30 mouse cellular contexts compared by ENCODE assay signal in the genomic region with DNA sequence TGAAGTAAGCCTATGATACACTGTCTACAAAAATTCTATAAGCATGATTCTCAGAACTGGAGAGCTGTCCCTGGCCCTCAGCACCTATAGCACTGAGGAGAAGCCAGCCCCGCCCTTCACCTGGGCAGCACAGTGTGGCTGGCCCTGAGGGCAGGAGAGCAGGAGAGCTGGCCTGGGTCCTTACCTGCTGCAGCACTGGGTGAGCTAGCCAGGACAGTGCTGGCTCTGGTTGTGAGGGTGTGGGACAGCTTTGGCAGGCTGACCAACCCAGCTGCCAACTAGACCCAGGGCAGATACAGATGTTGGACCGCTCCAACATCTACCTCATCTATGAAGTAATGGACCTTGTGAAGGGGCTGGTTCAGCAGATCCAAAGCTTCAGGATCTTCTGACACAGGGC. TPM values are rescaled to one million over a fixed set of nuclear protein-coding genes. Genes with fewer than 3 reads are reported as not detected.
DNase-seq lines count a peak whose midpoint lies in the region; ATAC-seq and TF ChIP-seq lines count a peak whose summit lies in the region.
"Had no signal": no experiment of that assay in that cellular context is flagged by ENCODE, and none has a peak within 500 bp of the region (broad histone marks: within the 10 kb centered on the region; RNA-seq: fewer than 3 reads in every experiment).

No protein-coding gene starts in this region.

- no peaks in the 10 kb centered on the region for H3K27me3 ChIP-seq in heart, adult 2 months (ENCODE audit: control insufficient read depth, insufficient read depth, low read length)
- H3K27me3 ChIP-seq in heart, embryonic 11.5 days (ENCODE audit: control insufficient read depth, insufficient read depth, low read length): no peaks in the 10 kb centered on the region
- H3K27me3 ChIP-seq in limb, embryonic 11.5 days (ENCODE audit: control insufficient read depth, insufficient read depth, low read length): no peaks in the 10 kb centered on the region
- no peaks in the 10 kb centered on the region for H3K27me3 ChIP-seq in limb, embryonic 10.5 days (ENCODE audit: low read depth, poor library complexity, severe bottlenecking)
- H3K27me3 ChIP-seq in midbrain, embryonic 14.5 days (ENCODE audit: control insufficient read depth, insufficient read depth, low read length): no peaks in the 10 kb centered on the region
- no peaks in the 10 kb centered on the region for H3K27me3 ChIP-seq in midbrain, embryonic 16.5 days (ENCODE audit: control insufficient read depth, insufficient read depth, low read depth, low read length)
- H3K27me3 ChIP-seq in limb, embryonic 15.5 days: no peaks in the 10 kb centered on the region
- H3K27me3 ChIP-seq: embryonic facial prominence, embryonic 12.5 days; hindbrain, embryonic 15.5 days; kidney, embryonic 15.5 days; Patski had no signal

- H3K9me3 ChIP-seq in heart, embryonic 11.5 days (replicated peaks; ENCODE audit: control insufficient read depth, low read length): no peaks in the 10 kb centered on the region
- H3K9me3 ChIP-seq in limb, embryonic 11.5 days (ENCODE audit: control insufficient read depth, low read length): no peaks in the 10 kb centered on the region
- H3K9me3 ChIP-seq in limb, embryonic 10.5 days (replicated peaks): no peaks in the 10 kb centered on the region
- H3K9me3 ChIP-seq in midbrain, embryonic 14.5 days (ENCODE audit: control insufficient read depth, low read length): no peaks in the 10 kb centered on the region
- H3K9me3 ChIP-seq in midbrain, embryonic 16.5 days (replicated peaks; ENCODE audit: control insufficient read depth, low read length, poor library complexity, severe bottlenecking): no peaks in the 10 kb centered on the region
- H3K9me3 ChIP-seq in limb, embryonic 15.5 days: no peaks in the 10 kb centered on the region
- H3K9me3 ChIP-seq: embryonic facial prominence, embryonic 12.5 days; hindbrain, embryonic 15.5 days; kidney, embryonic 15.5 days had no signal

- H3K4me1 ChIP-seq in heart, adult 2 months (ENCODE audit: control insufficient read depth, insufficient read depth, low read length): no peaks in the 10 kb centered on the region
- no peaks in the 10 kb centered on the region for H3K4me1 ChIP-seq in heart, embryonic 11.5 days (ENCODE audit: control insufficient read depth, insufficient read depth, low read length)
- H3K4me1 ChIP-seq in limb, embryonic 11.5 days (ENCODE audit: control insufficient read depth, insufficient read depth, low read length): 0 out of 2 replicates have a peak, but pooled peaks cover 5% of the 10 kb centered on the region
- peaks cover 9% of the 10 kb centered on the region for H3K4me1 ChIP-seq in limb, embryonic 10.5 days
- H3K4me1 ChIP-seq in midbrain, embryonic 14.5 days (ENCODE audit: control insufficient read depth, insufficient read depth, low read length): no peaks in the 10 kb centered on the region
- no peaks in the 10 kb centered on the region for H3K4me1 ChIP-seq in midbrain, embryonic 16.5 days (ENCODE audit: control insufficient read depth, insufficient read depth, low read length)
- peaks cover 8% of the 10 kb centered on the region for H3K4me1 ChIP-seq in limb, embryonic 15.5 days
- H3K4me1 ChIP-seq: hindbrain, embryonic 15.5 days; kidney, embryonic 15.5 days had no signal

- H3K27ac ChIP-seq in heart, adult 2 months: no peak overlapping the region
- no peak overlapping the region for H3K27ac ChIP-seq in heart, embryonic 11.5 days (ENCODE audit: low read depth, low read length)
- H3K27ac ChIP-seq in limb, embryonic 11.5 days (replicated peaks; ENCODE audit: low read depth, low read length): no peak overlapping the region
- H3K27ac ChIP-seq in limb, embryonic 10.5 days: no peak overlapping the region
- H3K27ac ChIP-seq in midbrain, embryonic 14.5 days (replicated peaks; ENCODE audit: low read depth, low read length): no peak overlapping the region
- no peak overlapping the region for H3K27ac ChIP-seq in midbrain, embryonic 16.5 days (ENCODE audit: low read length)
- H3K27ac ChIP-seq in limb, embryonic 15.5 days: no peak overlapping the region
- H3K27ac ChIP-seq: embryonic facial prominence, embryonic 12.5 days; hindbrain, embryonic 15.5 days; kidney, embryonic 15.5 days; left cerebral cortex, adult 2 months; liver, embryonic 14.5 days had no signal

- no peak for TF ChIP-seq POLR2A in heart, adult 2 months (IDR thresholded peaks at IDR 0.05; ENCODE audit: insufficient read depth, low read depth, low read length)

- TF ChIP-seq EP300 in heart, adult 2 months (IDR thresholded peaks at IDR 0.05; ENCODE audit: insufficient read depth, low read depth, low read length): no peak

- no peak overlapping the region for H3K4me2 ChIP-seq in heart, embryonic 11.5 days
- H3K4me2 ChIP-seq in limb, embryonic 11.5 days (ENCODE audit: low read depth, severe bottlenecking): no peak overlapping the region
- H3K4me2 ChIP-seq in midbrain, embryonic 14.5 days (ENCODE audit: low read length): no peak overlapping the region
- no peak overlapping the region for H3K4me2 ChIP-seq in midbrain, embryonic 16.5 days (ENCODE audit: low read length)
- no peak overlapping the region for H3K4me2 ChIP-seq in limb, embryonic 15.5 days
- H3K4me2 ChIP-seq: embryonic facial prominence, embryonic 12.5 days; hindbrain, embryonic 15.5 days; kidney, embryonic 15.5 days; lung, embryonic 14.5 days had no signal

- no peak for ATAC-seq in heart, embryonic 11.5 days (replicated peaks; ENCODE audit: insufficient number of reproducible peaks, low FRiP score, low TSS enrichment)
- no peak for ATAC-seq in limb, embryonic 11.5 days (ENCODE audit: insufficient number of reproducible peaks, low FRiP score, low TSS enrichment, low read depth)
- peak; percentile 48; the same call in 1 of the 2 replicates for ATAC-seq in midbrain, embryonic 14.5 days (ENCODE audit: low FRiP score, low TSS enrichment)
- ATAC-seq in midbrain, embryonic 16.5 days: no peak
- ATAC-seq in limb, embryonic 15.5 days (ENCODE audit: insufficient number of reproducible peaks, low FRiP score, low TSS enrichment, low read depth): peak; percentile 55; the same call in 1 of the 2 replicates
- ATAC-seq: forebrain, postnatal 0 days; Patski had no signal

- no peak overlapping the region for H3K4me3 ChIP-seq in heart, adult 2 months
- H3K4me3 ChIP-seq in heart, embryonic 11.5 days (ENCODE audit: low read depth, low read length): no peak overlapping the region
- no peak overlapping the region for H3K4me3 ChIP-seq in limb, embryonic 11.5 days (ENCODE audit: low read depth, low read length)
- no peak overlapping the region for H3K4me3 ChIP-seq in limb, embryonic 10.5 days
- no peak overlapping the region for H3K4me3 ChIP-seq in midbrain, embryonic 14.5 days (replicated peaks; ENCODE audit: low read depth, low read length)
- no peak overlapping the region for H3K4me3 ChIP-seq in midbrain, embryonic 16.5 days (ENCODE audit: low read depth, low read length)
- H3K4me3 ChIP-seq in limb, embryonic 15.5 days: no peak overlapping the region
- H3K4me3 ChIP-seq: embryonic facial prominence, embryonic 12.5 days; hindbrain, embryonic 15.5 days; kidney, embryonic 15.5 days; left cerebral cortex, adult 2 months had no signal

- no peaks in the 10 kb centered on the region for H3K79me2 ChIP-seq in heart, adult 2 months (replicated peaks; ENCODE audit: control insufficient read depth, insufficient read depth, low read length)

- DNase-seq in heart, adult 2 months: peak; percentile 32 to 45
- DNase-seq in limb, embryonic 11.5 days (ENCODE audit: low spot score): peak; percentile 15
- DNase-seq in limb, embryonic 10.5 days (ENCODE audit: low spot score): no peak
- no peak for DNase-seq in midbrain, embryonic 14.5 days
- DNase-seq in frontal cortex, adult 2 months (ENCODE audit: extremely low spot score in 1 of 2, low spot score in 1 of 2): no peak
- DNase-seq: adrenal gland, postnatal 25 days; cerebellum, adult 11-12 months; cerebellum, adult 9-11 months; embryo, embryonic 11 days; forebrain, postnatal 0 days; gastrocnemius, postnatal 10 days; kidney, adult 18-20 months; kidney, postnatal 25 days; lung, embryonic 14.5 days; lung, postnatal 14 days; retina, postnatal 1 day; right cerebral cortex, postnatal 14 days; thymus, adult 18-20 months; thymus, postnatal 25 days had no signal

- peaks cover 7% of the 10 kb centered on the region for H3K36me3 ChIP-seq in heart, adult 2 months (ENCODE audit: control insufficient read depth, insufficient read depth, low read length)
- H3K36me3 ChIP-seq in heart, embryonic 11.5 days (ENCODE audit: control insufficient read depth, insufficient read depth, low read length): peaks cover 4% of the 10 kb centered on the region; the same call in 1 of the 2 replicates
- H3K36me3 ChIP-seq in limb, embryonic 11.5 days (ENCODE audit: control insufficient read depth, insufficient read depth, low read length): peaks cover 2% of the 10 kb centered on the region; the same call in 1 of the 2 replicates
- H3K36me3 ChIP-seq in limb, embryonic 10.5 days: peaks cover 32% of the 10 kb centered on the region
- peaks cover 43% of the 10 kb centered on the region for H3K36me3 ChIP-seq in midbrain, embryonic 14.5 days (ENCODE audit: control insufficient read depth, insufficient read depth, low read length)
- H3K36me3 ChIP-seq in midbrain, embryonic 16.5 days (ENCODE audit: control insufficient read depth, insufficient read depth, low read length): peaks cover 14% of the 10 kb centered on the region
- H3K36me3 ChIP-seq in limb, embryonic 15.5 days: peaks cover 11% of the 10 kb centered on the region

- no peak overlapping the region for H3K9ac ChIP-seq in heart, adult 2 months (ENCODE audit: low read depth, low read length)
- no peak overlapping the region for H3K9ac ChIP-seq in heart, embryonic 11.5 days (ENCODE audit: low read depth, low read length)
- H3K9ac ChIP-seq in limb, embryonic 11.5 days (ENCODE audit: low read length): no peak overlapping the region
- no peak overlapping the region for H3K9ac ChIP-seq in midbrain, embryonic 14.5 days (replicated peaks; ENCODE audit: low read length)
- no peak overlapping the region for H3K9ac ChIP-seq in midbrain, embryonic 16.5 days (ENCODE audit: low read depth, low read length)
- no peak overlapping the region for H3K9ac ChIP-seq in limb, embryonic 15.5 days
- H3K9ac ChIP-seq: embryonic facial prominence, embryonic 12.5 days; forebrain, postnatal 0 days; hindbrain, embryonic 15.5 days; kidney, embryonic 15.5 days; liver, embryonic 14.5 days; lung, embryonic 14.5 days had no signal

- intact Hi-C loops in heart, adult 2 months (cut with DNase I): loop anchor here (5.0 kb wide), 1 partner anchor 183 kb away; no protein-coding TSS in a partner anchor

- 78% methylated on average over 2 of the region's 2 CpGs for WGBS in heart, adult 2 months
- WGBS in heart, embryonic 11.5 days (ENCODE audit: insufficient replicate concordance): 89% methylated on average over 2 of the region's 2 CpGs
- WGBS in limb, embryonic 11.5 days: 98% methylated on average over 2 of the region's 2 CpGs
- WGBS in limb, embryonic 10.5 days: 95% methylated on average over 2 of the region's 2 CpGs
- 100% methylated on average over 2 of the region's 2 CpGs for WGBS in midbrain, embryonic 14.5 days
- 100% methylated on average over 2 of the region's 2 CpGs for WGBS in midbrain, embryonic 16.5 days
- 88% methylated on average over 2 of the region's 2 CpGs for WGBS in limb, embryonic 15.5 days

- TF ChIP-seq CTCF in heart, adult 2 months (IDR thresholded peaks at IDR 0.05): no peak

RNA-seq across cellular contexts. Expression of a gene that starts 20.7 kb away (rescaled TPM):
- 1 to 10 TPM; 7.1 to 8.3 TPM for total RNA-seq in heart, adult 2 months (2021)
- polyA plus RNA-seq in heart, adult 2 months (2012; rRNA removed): 5.9 and 7.7 TPM in 2 replicates
- 9.7 and 10.0 TPM in 2 replicates for polyA plus RNA-seq in heart, embryonic 11.5 days (2014; fragmentation: Nextera tagmentation; extraction: Ambion mirVana)
- 7.8 and 8.3 TPM in 2 replicates for polyA plus RNA-seq in limb, embryonic 11.5 days (2014; fragmentation: Nextera tagmentation; extraction: Ambion mirVana)
- 6.0 and 7.9 TPM in 2 replicates for polyA plus RNA-seq in limb, embryonic 10.5 days (2016; fragmentation: Nextera tagmentation; extraction: Ambion mirVana)
- 11.1 and 14.3 TPM in 2 replicates for polyA plus RNA-seq in midbrain, embryonic 14.5 days (2014; fragmentation: Nextera tagmentation; extraction: Ambion mirVana)
- polyA plus RNA-seq in midbrain, embryonic 16.5 days (2015; fragmentation: Nextera tagmentation; extraction: Ambion mirVana): 12.3 and 12.5 TPM in 2 replicates
- 8.3 and 9.3 TPM in 2 replicates for polyA plus RNA-seq in limb, embryonic 15.5 days (2015; fragmentation: Nextera tagmentation; extraction: Ambion mirVana)
- polyA plus RNA-seq in frontal cortex, adult 2 months (2012; rRNA removed): 14.4 and 15.6 TPM in 2 replicates

RNA-seq across cellular contexts. Expression of a gene that starts 43.2 kb away (rescaled TPM):
- total RNA-seq in heart, adult 2 months (2021): 10 to 100 TPM; 11.9 to 14.2 TPM
- polyA plus RNA-seq in heart, adult 2 months (2012; rRNA removed): 3.1 and 6.4 TPM in 2 replicates
- 21.8 and 23.2 TPM in 2 replicates for polyA plus RNA-seq in heart, embryonic 11.5 days (2014; fragmentation: Nextera tagmentation; extraction: Ambion mirVana)
- polyA plus RNA-seq in limb, embryonic 11.5 days (2014; fragmentation: Nextera tagmentation; extraction: Ambion mirVana): 20.4 and 21.4 TPM in 2 replicates
- polyA plus RNA-seq in limb, embryonic 10.5 days (2016; fragmentation: Nextera tagmentation; extraction: Ambion mirVana): 14.1 and 18.9 TPM in 2 replicates
- polyA plus RNA-seq in midbrain, embryonic 14.5 days (2014; fragmentation: Nextera tagmentation; extraction: Ambion mirVana): 22.7 and 29.1 TPM in 2 replicates
- polyA plus RNA-seq in midbrain, embryonic 16.5 days (2015; fragmentation: Nextera tagmentation; extraction: Ambion mirVana): 15.3 and 19.5 TPM in 2 replicates
- polyA plus RNA-seq in limb, embryonic 15.5 days (2015; fragmentation: Nextera tagmentation; extraction: Ambion mirVana): 14.7 and 19.6 TPM in 2 replicates
- 17.7 and 19.2 TPM in 2 replicates for polyA plus RNA-seq in frontal cortex, adult 2 months (2012; rRNA removed)

RNA-seq across cellular contexts. Expression of a gene that starts 57.6 kb away (rescaled TPM):
- 10 to 100 TPM; 40.7 to 49.1 TPM for total RNA-seq in heart, adult 2 months (2021)
- 15.4 and 33.6 TPM in 2 replicates for polyA plus RNA-seq in heart, adult 2 months (2012; rRNA removed)
- polyA plus RNA-seq in heart, embryonic 11.5 days (2014; fragmentation: Nextera tagmentation; extraction: Ambion mirVana): 0.33 TPM in 1 of 2 replicates, not detected in the other
- polyA plus RNA-seq in limb, embryonic 11.5 days (2014; fragmentation: Nextera tagmentation; extraction: Ambion mirVana): 0.05 and 0.27 TPM in 2 replicates
- 0.13 TPM in 1 of 2 replicates, not detected in the other for polyA plus RNA-seq in limb, embryonic 10.5 days (2016; fragmentation: Nextera tagmentation; extraction: Ambion mirVana)
- 3.0 and 12.9 TPM in 2 replicates for polyA plus RNA-seq in midbrain, embryonic 14.5 days (2014; fragmentation: Nextera tagmentation; extraction: Ambion mirVana)
- 8.0 and 10.2 TPM in 2 replicates for polyA plus RNA-seq in midbrain, embryonic 16.5 days (2015; fragmentation: Nextera tagmentation; extraction: Ambion mirVana)
- polyA plus RNA-seq in limb, embryonic 15.5 days (2015; fragmentation: Nextera tagmentation; extraction: Ambion mirVana): 1.3 and 1.8 TPM in 2 replicates
- polyA plus RNA-seq in frontal cortex, adult 2 months (2012; rRNA removed): 9.6 and 10.5 TPM in 2 replicates
- total RNA-seq: hematopoietic stem cell, adult 5-6 weeks; MEL had no signal

Comparison
In these comparisons a context has a peak if more than half of its experiments do, and no peak if none do; other contexts are left out.
1. DNase-seq: peak in heart, adult 2 months (2 of 2) and limb, embryonic 11.5 days (single experiment); none in limb, embryonic 10.5 days (single experiment), midbrain, embryonic 14.5 days (single experiment) and frontal cortex, adult 2 months (0 of 2).
2. ATAC-seq: peak in midbrain, embryonic 14.5 days (single experiment) and limb, embryonic 15.5 days (single experiment); none in heart, embryonic 11.5 days (single experiment), limb, embryonic 11.5 days (single experiment) and midbrain, embryonic 16.5 days (single experiment).